In genomic region chr17:26611918-26612317, GRCm38 (mm10) we compare ENCODE assay signal across 13 mouse cellular contexts. TPM values are rescaled to one million over a fixed set of nuclear protein-coding genes. Genes with fewer than 3 reads are reported as not detected.
DNase-seq lines count a peak whose midpoint lies in the region; ATAC-seq and TF ChIP-seq lines count a peak whose summit lies in the region.
"Had no signal": no experiment of that assay in that cellular context is flagged by ENCODE, and none has a peak within 500 bp of the region (broad histone marks: within the 10 kb centered on the region; RNA-seq: fewer than 3 reads in every experiment).

No protein-coding gene starts in this region.

- peak; percentile 40 for DNase-seq in cerebellum, adult 11 months
- no peak for DNase-seq in cerebellum, adult 9-11 months
- no peak for DNase-seq in heart, adult 8-10 months (ENCODE audit: low spot score)
- DNase-seq in left cerebral cortex, adult 2 months (ENCODE audit: extremely low spot score in 1 of 2, low spot score in 2 of 2) = no peak
- DNase-seq in left cerebral cortex, adult 18-20 months (ENCODE audit: low spot score in 2 of 2) = no peak
- DNase-seq: kidney, postnatal 36 days; thymus, postnatal 25 days had no signal

- WGBS in heart, embryonic 12.5 days = 77% methylated on average over 4 of the region's 4 CpGs
- 63% methylated on average over 4 of the region's 4 CpGs for WGBS in intestine, postnatal 0 days
- 86% methylated on average over 4 of the region's 4 CpGs for WGBS in forebrain, embryonic 15.5 days

- no peak for ATAC-seq in heart, embryonic 12.5 days (ENCODE audit: insufficient number of reproducible peaks, low FRiP score)
- no peak for ATAC-seq in intestine, postnatal 0 days
- ATAC-seq in forebrain, embryonic 15.5 days (replicated peaks) = no peak
- ATAC-seq: midbrain, embryonic 13.5 days had no signal

- no peaks in the 10 kb centered on the region for H3K9me3 ChIP-seq in heart, embryonic 12.5 days (replicated peaks)
- no peaks in the 10 kb centered on the region for H3K9me3 ChIP-seq in intestine, postnatal 0 days (ENCODE audit: control insufficient read depth)
- H3K9me3 ChIP-seq in forebrain, embryonic 15.5 days = no peaks in the 10 kb centered on the region
- H3K9me3 ChIP-seq: midbrain, embryonic 13.5 days had no signal

- TF ChIP-seq CTCF in left cerebral cortex, adult 2 months (IDR thresholded peaks at IDR 0.05) = no peak
- TF ChIP-seq CTCF in intestine, postnatal 0 days (IDR thresholded peaks at IDR 0.05; ENCODE audit: low read depth) = no peak

- no peaks in the 10 kb centered on the region for H3K27me3 ChIP-seq in heart, embryonic 12.5 days (replicated peaks)
- no peaks in the 10 kb centered on the region for H3K27me3 ChIP-seq in intestine, postnatal 0 days (replicated peaks; ENCODE audit: control insufficient read depth, insufficient read depth, low read length)
- no peaks in the 10 kb centered on the region for H3K27me3 ChIP-seq in forebrain, embryonic 15.5 days
- H3K27me3 ChIP-seq: midbrain, embryonic 13.5 days had no signal

- H3K9ac ChIP-seq in heart, embryonic 12.5 days = peak overlapping the region; percentile 21
- H3K9ac ChIP-seq in intestine, postnatal 0 days (ENCODE audit: low read depth, low read length) = no peak overlapping the region
- no peak overlapping the region for H3K9ac ChIP-seq in forebrain, embryonic 15.5 days (replicated peaks)
- H3K9ac ChIP-seq: hindbrain, embryonic 14.5 days; midbrain, embryonic 13.5 days had no signal

- peak overlapping the region; percentile 90 for H3K27ac ChIP-seq in heart, embryonic 12.5 days (ENCODE audit: poor library complexity, severe bottlenecking)
- peak overlapping the region; percentile 83 for H3K27ac ChIP-seq in left cerebral cortex, adult 2 months
- 0 out of 2 replicates have a peak overlapping the region, but pooled peaks have one; percentile 54 for H3K27ac ChIP-seq in intestine, postnatal 0 days (ENCODE audit: low read depth, low read length)
- H3K27ac ChIP-seq in forebrain, embryonic 15.5 days (replicated peaks) = no peak overlapping the region
- H3K27ac ChIP-seq: hindbrain, embryonic 14.5 days; midbrain, embryonic 13.5 days had no signal

- H3K36me3 ChIP-seq in heart, embryonic 12.5 days = peaks cover 55% of the 10 kb centered on the region
- H3K36me3 ChIP-seq in intestine, postnatal 0 days (ENCODE audit: control insufficient read depth, insufficient read depth) = peaks cover 13% of the 10 kb centered on the region
- H3K36me3 ChIP-seq in forebrain, embryonic 15.5 days = peaks cover 29% of the 10 kb centered on the region

- H3K4me3 ChIP-seq in heart, embryonic 12.5 days = no peak overlapping the region
- H3K4me3 ChIP-seq in left cerebral cortex, adult 2 months = no peak overlapping the region
- H3K4me3 ChIP-seq in intestine, postnatal 0 days (ENCODE audit: low read depth, low read length) = no peak overlapping the region
- H3K4me3 ChIP-seq in forebrain, embryonic 15.5 days = no peak overlapping the region
- H3K4me3 ChIP-seq: erythroblast, embryonic 14.5 days; midbrain, embryonic 13.5 days had no signal

- H3K4me1 ChIP-seq in heart, embryonic 12.5 days (replicated peaks) = peaks cover 54% of the 10 kb centered on the region
- peaks cover 5% of the 10 kb centered on the region; the same call in 1 of the 2 replicates for H3K4me1 ChIP-seq in intestine, postnatal 0 days (replicated peaks; ENCODE audit: control insufficient read depth, insufficient read depth, low read length)
- H3K4me1 ChIP-seq in forebrain, embryonic 15.5 days = 0 out of 2 replicates have a peak, but pooled peaks cover 4% of the 10 kb centered on the region
- H3K4me1 ChIP-seq: midbrain, embryonic 13.5 days had no signal

- no peak overlapping the region for H3K4me2 ChIP-seq in heart, embryonic 12.5 days
- H3K4me2 ChIP-seq in intestine, postnatal 0 days (replicated peaks; ENCODE audit: low read depth) = no peak overlapping the region
- no peak overlapping the region for H3K4me2 ChIP-seq in forebrain, embryonic 15.5 days (replicated peaks)
- H3K4me2 ChIP-seq: hindbrain, embryonic 14.5 days; midbrain, embryonic 13.5 days had no signal

- intact Hi-C loops in left cerebral cortex, adult 2 months (cut with DNase I) = no loop called here

RNA-seq across cellular contexts. Expression of gene Dusp1, which starts 50.0 kb away (rescaled TPM):
- 36.2 and 38.7 TPM in 2 replicates for polyA plus RNA-seq in heart, embryonic 12.5 days (2016; fragmentation: Nextera tagmentation; extraction: Ambion mirVana)
- total RNA-seq in heart, adult 8-10 months (2022) = 10 to 100 TPM; 51.1 to 75.8 (median 59.4) TPM
- total RNA-seq in left cerebral cortex, adult 2 months (2021) = 10 to 100 TPM; 58.0 to 65.6 TPM
- 10 to 100 TPM; 60.7 to 61.5 TPM for total RNA-seq in left cerebral cortex, adult 18-20 months (2021)
- polyA plus RNA-seq in intestine, postnatal 0 days (2015; fragmentation: Nextera tagmentation; extraction: Ambion mirVana) = 18.9 and 19.4 TPM in 2 replicates
- polyA plus RNA-seq in forebrain, embryonic 15.5 days (2015; fragmentation: Nextera tagmentation; extraction: Ambion mirVana) = 46.3 and 50.0 TPM in 2 replicates

RNA-seq across cellular contexts. Expression of gene Ergic1, which starts 50.6 kb away (rescaled TPM):
- polyA plus RNA-seq in heart, embryonic 12.5 days (2016; fragmentation: Nextera tagmentation; extraction: Ambion mirVana) = 115 and 121 TPM in 2 replicates
- total RNA-seq in heart, adult 8-10 months (2022) = 10 to 100 TPM; 52.7 to 57.9 (median 55.4) TPM
- 100 to 1,000 TPM; 144 to 149 TPM for total RNA-seq in left cerebral cortex, adult 2 months (2021)
- total RNA-seq in left cerebral cortex, adult 18-20 months (2021) = 100 to 1,000 TPM; 150 to 155 TPM
- 48.6 TPM in 2 replicates for polyA plus RNA-seq in intestine, postnatal 0 days (2015; fragmentation: Nextera tagmentation; extraction: Ambion mirVana)
- polyA plus RNA-seq in forebrain, embryonic 15.5 days (2015; fragmentation: Nextera tagmentation; extraction: Ambion mirVana) = 90.4 and 98.7 TPM in 2 replicates

RNA-seq across cellular contexts. Expression of gene Atp6v0e, which starts 51.1 kb away (rescaled TPM):
- polyA plus RNA-seq in heart, embryonic 12.5 days (2016; fragmentation: Nextera tagmentation; extraction: Ambion mirVana) = 176 and 193 TPM in 2 replicates
- total RNA-seq in heart, adult 8-10 months (2022) = 10 to 100 TPM; 55.2 to 67.1 (median 65.5) TPM
- total RNA-seq in left cerebral cortex, adult 2 months (2021) = 10 to 100 TPM; 39.2 to 44.6 TPM
- total RNA-seq in left cerebral cortex, adult 18-20 months (2021) = 10 to 100 TPM; 41.2 to 43.6 TPM
- polyA plus RNA-seq in intestine, postnatal 0 days (2015; fragmentation: Nextera tagmentation; extraction: Ambion mirVana) = 523 and 571 TPM in 2 replicates
- polyA plus RNA-seq in forebrain, embryonic 15.5 days (2015; fragmentation: Nextera tagmentation; extraction: Ambion mirVana) = 140 TPM in 2 replicates
